Mouse (Mus musculus) midbrain, embryonic 15.5 days (tissue): Measurements from ENCODE around the gene Nfic. TPM values are rescaled to one million over a fixed set of nuclear protein-coding genes. Genes with fewer than 3 reads are reported as not detected.

Experiments
- ATAC-seq: fragments of 200-750 bp; cut with Nextera tagmentation; replicated peaks from 2 replicates; pipeline ENCODE4 v1.8.0; 2017; ENCODE audit warnings: moderate TSS enrichment
- H3K27ac ChIP-seq: fragments of 300-500 bp; sonication (generic); 2 replicates; pipeline ENCODE4 v1.5.1; 2015; ENCODE audit warnings: mild to moderate bottlenecking, inconsistent platforms
- H3K27me3 ChIP-seq: fragments of 300-500 bp; sonication (generic); replicated peaks from 2 replicates; pipeline ENCODE4 v1.6.1; 2015; ENCODE audit warnings: inconsistent platforms
- H3K36me3 ChIP-seq: fragments of 300-500 bp; sonication (generic); replicated peaks from 2 replicates; pipeline ENCODE4 v1.6.1; 2015; ENCODE audit warnings: inconsistent platforms
- H3K4me1 ChIP-seq: fragments of 300-500 bp; sonication (generic); 2 replicates; pipeline ENCODE4 v1.6.1; 2015; ENCODE audit warnings: inconsistent platforms
- H3K4me2 ChIP-seq: fragments of 300-500 bp; sonication (generic); 2 replicates; pipeline ENCODE4 v1.6.1; 2015; ENCODE audit warnings: inconsistent platforms, mild to moderate bottlenecking, moderate library complexity
- H3K4me3 ChIP-seq: fragments of 300-500 bp; sonication (generic); 2 replicates; pipeline ENCODE4 v1.5.1; 2015; ENCODE audit warnings: mild to moderate bottlenecking, inconsistent platforms
- H3K9ac ChIP-seq: fragments of 300-500 bp; sonication (generic); 2 replicates; pipeline ENCODE4 v1.6.1; 2015; ENCODE audit warnings: mild to moderate bottlenecking, inconsistent platforms
- H3K9me3 ChIP-seq: fragments of 300-500 bp; sonication (generic); 2 replicates; pipeline ENCODE4 v1.6.1; 2016; ENCODE audit warnings: inconsistent platforms
- WGBS: fragments of 180-500 bp; shearing (Covaris S2); methylation state at CpG from one replicate; pipeline ENCODE4 v1.1.7; 2015; ENCODE audit warnings: mixed read lengths; 5-methylcytosine and 5-hydroxymethylcytosine counted together
- polyA plus RNA-seq: library from polyadenylated mRNA; unstranded; fragments of >200 nt; fragmentation: Nextera tagmentation; extraction: Ambion mirVana; gene quantifications from 2 replicates; pipeline ENCODE4 v1.2.1, GENCODE M21; 2015

Gene Nfic
- polyA plus RNA-seq = 18.1 and 22.8 TPM in 2 replicates

- Histone ChIP-seq H3K4me3 (no peak within 1 kb of the TSS), H3K27me3 (peaks cover 68% of the 10 kb centered on the region), H3K27ac (no peak within 1 kb of the TSS), H3K36me3 (no peaks in the 10 kb centered on the region), H3K9ac (no peak within 1 kb of the TSS), H3K4me2 (no peak within 1 kb of the TSS), H3K9me3 (no peaks in the 10 kb centered on the region), H3K4me1 (no peaks in the 10 kb centered on the region)
- 65% methylated on average over 28 of the region's 28 CpGs for WGBS
- no peak for ATAC-seq
Measured at GRCm38 (mm10) chr10:81455181-81455895, at the start of gene Nfic. Gene Nfic, minus strand, starts transcription at chr10:81455635.

GRCm38 (mm10) chr10:81502658-81503057, 47.2 kb upstream of the Nfic start:
- peak; percentile 31; the same call in 1 of the 2 replicates for ATAC-seq
- 6% methylated on average over 36 of the region's 36 CpGs for WGBS

GRCm38 (mm10) chr10:81501863-81502262, 46.4 kb upstream of the Nfic start:
- Histone ChIP-seq H3K4me3 (no peak overlapping the region), H3K4me1 (peaks cover 13% of the 10 kb centered on the region; the same call in 1 of the 2 replicates), H3K27me3 (peaks cover 5% of the 10 kb centered on the region; the same call in 1 of the 2 replicates), H3K9me3 (no peaks in the 10 kb centered on the region), H3K4me2 (no peak overlapping the region), H3K27ac (no peak overlapping the region), H3K9ac (no peak overlapping the region), H3K36me3 (no peaks in the 10 kb centered on the region)
- WGBS = 83% methylated on average over 5 of the region's 5 CpGs
- ATAC-seq = no peak

More at GRCm38 (mm10) chr10:81502658-81503057, 47.2 kb upstream of the Nfic start:
- Histone ChIP-seq H3K36me3 (no peaks in the 10 kb centered on the region), H3K27ac (no peak overlapping the region), H3K9me3 (no peaks in the 10 kb centered on the region), H3K4me1 (peaks cover 5% of the 10 kb centered on the region; the same call in 1 of the 2 replicates), H3K4me2 (peak overlapping the region; percentile 70), H3K4me3 (peak overlapping the region; percentile 40), H3K27me3 (peaks cover 5% of the 10 kb centered on the region; the same call in 1 of the 2 replicates), H3K9ac (peak overlapping the region; percentile 42)

- no peak within 1 kb of the TSS for H3K9ac ChIP-seq
Measured at GRCm38 (mm10) chr10:81500032-81500431, 44.6 kb upstream of the Nfic start, which contains the start of gene S1pr4. Gene S1pr4, minus strand, starts transcription at chr10:81500132.

GRCm38 (mm10) chr10:81499250-81499901, 43.9 kb upstream of the Nfic start:
- peaks cover 5% of the 10 kb centered on the region; the same call in 1 of the 2 replicates for H3K27me3 ChIP-seq
- no peak overlapping the region for H3K4me2 ChIP-seq
- no peaks in the 10 kb centered on the region for H3K9me3 ChIP-seq
- H3K4me3 ChIP-seq = no peak overlapping the region
- no peak for ATAC-seq
- WGBS = 79% methylated on average over 19 of the region's 23 CpGs
- no peak overlapping the region for H3K9ac ChIP-seq
- no peak overlapping the region for H3K27ac ChIP-seq
- H3K4me1 ChIP-seq = peaks cover 27% of the 10 kb centered on the region
- H3K36me3 ChIP-seq = no peaks in the 10 kb centered on the region

More at GRCm38 (mm10) chr10:81500032-81500431, 44.6 kb upstream of the Nfic start, which contains the start of gene S1pr4:
- Histone ChIP-seq H3K27ac (no peak within 1 kb of the TSS), H3K4me2 (no peak within 1 kb of the TSS), H3K4me3 (no peak within 1 kb of the TSS), H3K4me1 (peaks cover 20% of the 10 kb centered on the region), H3K27me3 (peaks cover 5% of the 10 kb centered on the region; the same call in 1 of the 2 replicates), H3K9me3 (no peaks in the 10 kb centered on the region), H3K36me3 (no peaks in the 10 kb centered on the region)
- WGBS = 88% methylated on average over 3 of the region's 3 CpGs
- no peak for ATAC-seq

GRCm38 (mm10) chr10:81498316-81499249, 43.1 kb upstream of the Nfic start:
- H3K36me3 ChIP-seq = no peaks in the 10 kb centered on the region
- H3K4me1 ChIP-seq = peaks cover 34% of the 10 kb centered on the region
- no peak overlapping the region for H3K27ac ChIP-seq
- no peaks in the 10 kb centered on the region for H3K9me3 ChIP-seq
- H3K9ac ChIP-seq = no peak overlapping the region
- ATAC-seq = no peak
- WGBS = 84% methylated on average over 38 of the region's 38 CpGs
- H3K4me2 ChIP-seq = no peak overlapping the region
- H3K27me3 ChIP-seq = 0 out of 2 replicates have a peak, but pooled peaks cover under 1% of the 10 kb centered on the region
- H3K4me3 ChIP-seq = no peak overlapping the region

- ATAC-seq = no peak
- peak overlapping the region; percentile 80; the same call in 1 of the 2 replicates for H3K27ac ChIP-seq
- H3K4me1 ChIP-seq = peaks cover 31% of the 10 kb centered on the region
- no peaks in the 10 kb centered on the region for H3K9me3 ChIP-seq
- H3K27me3 ChIP-seq = no peaks in the 10 kb centered on the region
- peak overlapping the region; percentile 83 for H3K4me3 ChIP-seq
- WGBS = 78% methylated on average over 17 of the region's 17 CpGs
- peak overlapping the region; percentile 84 for H3K4me2 ChIP-seq
- no peak overlapping the region; the same call in 1 of the 2 replicates for H3K9ac ChIP-seq
- H3K36me3 ChIP-seq = no peaks in the 10 kb centered on the region
Measured at GRCm38 (mm10) chr10:81497401-81498270, 42.2 kb upstream of the Nfic start.

- Histone ChIP-seq H3K4me1 (peaks cover 31% of the 10 kb centered on the region), H3K27ac (peak overlapping the region; percentile 80), H3K9ac (peak overlapping the region; percentile 44), H3K9me3 (no peaks in the 10 kb centered on the region), H3K4me3 (peak overlapping the region; percentile 83), H3K27me3 (no peaks in the 10 kb centered on the region), H3K4me2 (peak overlapping the region; percentile 84), H3K36me3 (peaks cover under 1% of the 10 kb centered on the region; the same call in 1 of the 2 replicates)
- ATAC-seq = no peak
- 27% methylated on average over 4 of the region's 4 CpGs for WGBS
Measured at GRCm38 (mm10) chr10:81496969-81497368, 41.5 kb upstream of the Nfic start.

- WGBS = under 1% methylated on average over 45 of the region's 45 CpGs
- H3K27me3 ChIP-seq = no peaks in the 10 kb centered on the region
- peak within 1 kb of the TSS; percentile 71 for H3K9ac ChIP-seq
- no peaks in the 10 kb centered on the region for H3K9me3 ChIP-seq
- peak within 1 kb of the TSS; percentile 83 for H3K4me3 ChIP-seq
- H3K27ac ChIP-seq = peak within 1 kb of the TSS; percentile 80
- H3K36me3 ChIP-seq = peaks cover 6% of the 10 kb centered on the region; the same call in 1 of the 2 replicates
- peaks cover 31% of the 10 kb centered on the region for H3K4me1 ChIP-seq
- peak; percentile 96 for ATAC-seq
- peak within 1 kb of the TSS; percentile 84 for H3K4me2 ChIP-seq
Measured at GRCm38 (mm10) chr10:81496264-81496901, 40.9 kb upstream of the Nfic start, which contains the start of gene Ncln. Gene Ncln, minus strand, starts transcription at chr10:81496392.

GRCm38 (mm10) chr10:81495616-81496263, 40.3 kb upstream of the Nfic start:
- Histone ChIP-seq H3K27me3 (no peaks in the 10 kb centered on the region), H3K4me1 (peaks cover 31% of the 10 kb centered on the region), H3K36me3 (peaks cover 11% of the 10 kb centered on the region; the same call in 1 of the 2 replicates), H3K4me3 (peak overlapping the region; percentile 83), H3K9me3 (no peaks in the 10 kb centered on the region), H3K27ac (peak overlapping the region; percentile 80), H3K9ac (peak overlapping the region; percentile 71), H3K4me2 (peak overlapping the region; percentile 84)
- ATAC-seq = peak; percentile 40
- WGBS = 2% methylated on average over 41 of the region's 41 CpGs
